Mouse (Mus musculus) G1E (cell line): ENCODE data around the gene Tssc4. TPM values are rescaled to one million over a fixed set of nuclear protein-coding genes. Genes with fewer than 3 reads are reported as not detected.

Source experiments
- ATAC-seq: 2 replicates; pipeline ENCODE4 v1.8.0; 2016; ENCODE audit warnings: mild to moderate bottlenecking; ENCODE audit not compliant: insufficient number of reproducible peaks, poor library complexity, low FRiP score, severe bottlenecking; ENCODE audit errors: extremely low read depth
- DNase-seq: peaks from one replicate; pipeline ENCODE4 v3.0.0; 2012; ENCODE audit warnings: low spot score
- H3K27me3 ChIP-seq: 2 replicates; pipeline ENCODE4 v1.6.1; 2012; ENCODE audit warnings: mild to moderate bottlenecking, low read length, inconsistent platforms; ENCODE audit not compliant: insufficient read depth
- H3K36me3 ChIP-seq: replicated peaks from 2 replicates; pipeline ENCODE3; 2012; ENCODE audit warnings: mild to moderate bottlenecking, inconsistent platforms
- H3K4me1 ChIP-seq: 2 replicates; pipeline ENCODE4 v1.6.1; 2012; ENCODE audit warnings: low read depth, low read length, inconsistent platforms, mixed read lengths; ENCODE audit not compliant: insufficient read depth
- H3K4me3 ChIP-seq: 2 replicates; pipeline ENCODE4 v1.5.1; 2012; ENCODE audit warnings: low read depth, mild to moderate bottlenecking, inconsistent platforms, low read length, moderate library complexity, mixed read lengths
- H3K9me3 ChIP-seq: replicated peaks from 2 replicates; pipeline ENCODE4 v1.6.1; 2012; ENCODE audit warnings: inconsistent platforms
- CTCF ChIP-seq: IDR thresholded peaks from 2 replicates; pipeline ENCODE4 v1.5.1; 2012; ENCODE audit warnings: low read depth, low read length, inconsistent platforms, mixed read lengths
- GATA1 ChIP-seq: IDR thresholded peaks from 2 replicates; pipeline ENCODE4 v1.6.1; 2012; ENCODE audit warnings: borderline replicate concordance, low read length, inconsistent platforms, mixed read lengths
- GATA2 ChIP-seq: IDR thresholded peaks from 2 replicates; pipeline ENCODE4 v1.6.1; 2012; ENCODE audit warnings: low read depth, low read length, inconsistent platforms, borderline replicate concordance
- POLR2AphosphoS5 ChIP-seq: IDR thresholded peaks from 2 replicates; pipeline ENCODE4 v1.6.1; 2012; ENCODE audit warnings: low read depth, low read length, inconsistent platforms; ENCODE audit not compliant: insufficient replicate concordance
- TAL1 ChIP-seq: conservative IDR thresholded peaks from 2 replicates; pipeline ENCODE4 v1.6.1; 2012; ENCODE audit warnings: low read depth, low read length, inconsistent platforms, mixed read lengths
- polyA plus RNA-seq: library from polyadenylated mRNA; stranded (reverse); fragments of >175 nt; gene quantifications from 2 replicates; pipeline ENCODE4 v1.2.3, GENCODE M21; 2012
- total RNA-seq, 2 experiments: library from RNA; stranded (forward) in 1 of 2; stranded (reverse) in 1 of 2; fragments of 200-1000 nt in 1 of 2; fragments of >200 nt in 1 of 2; fragmentation: Nextera tagmentation in 1 of 2; gene quantifications; 2 replicates each; pipeline ENCODE4 v1.2.3; 2014 to 2017

Gene Tssc4
- total and polyA plus RNA-seq, 3 experiments: 18.8 to 207 (median 25.0) TPM

- Histone ChIP-seq H3K4me1 (peaks cover 30% of the 10 kb centered on the region), H3K27me3 (peaks cover 18% of the 10 kb centered on the region), H3K4me3 (no peak overlapping the region), H3K9me3 (peaks cover 4% of the 10 kb centered on the region; the same call in 1 of the 2 replicates), H3K36me3 (no peaks in the 10 kb centered on the region)
- TF ChIP-seq CTCF (no peak), GATA1 (no peak), POLR2AphosphoS5 (no peak), TAL1 (no peak), GATA2 (no peak)
- ATAC-seq (no peak), DNase-seq (no peak)
Observed at GRCm38 (mm10) chr7:143042897-143043300, 26.1 kb upstream of the Tssc4 start.

DNA sequence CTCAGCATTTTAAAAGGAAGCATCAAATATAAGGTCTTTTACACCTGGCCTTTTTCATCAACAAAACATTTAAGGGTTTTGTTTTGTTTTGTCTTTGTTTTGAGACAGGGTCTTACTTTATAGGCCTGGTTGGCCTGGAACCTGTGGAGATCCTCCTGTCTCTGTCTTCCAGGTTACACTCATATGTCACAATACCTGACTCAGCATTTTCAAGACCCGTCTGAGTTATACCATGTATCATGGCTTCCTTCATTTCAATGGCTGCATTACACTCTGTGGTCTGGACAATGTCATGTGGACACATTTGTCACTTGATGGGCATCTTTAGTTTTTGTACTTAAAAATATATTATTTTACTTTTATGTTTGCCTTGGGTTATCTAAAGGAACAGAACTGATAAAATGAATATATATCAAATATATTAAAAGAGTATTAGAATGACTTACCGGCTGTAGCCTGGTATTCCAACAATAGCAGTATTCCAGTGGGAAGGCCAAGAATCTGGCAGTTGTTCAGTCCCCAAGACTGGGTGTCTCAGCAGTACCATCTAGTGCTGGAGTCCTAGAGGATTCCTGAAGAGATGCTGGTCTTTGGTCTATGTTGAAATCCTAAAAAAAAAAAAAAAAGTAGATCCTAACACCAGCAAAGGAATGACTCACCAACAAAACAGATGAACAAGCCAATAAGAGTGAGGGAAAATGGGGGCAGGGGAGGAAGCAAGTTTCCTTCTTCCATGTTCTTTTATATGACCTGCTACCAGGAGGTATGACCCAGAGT, 24.8 kb upstream of the Tssc4 start:
- Histone ChIP-seq H3K9me3 (peaks cover 4% of the 10 kb centered on the region; the same call in 1 of the 2 replicates), H3K4me3 (no peak overlapping the region), H3K4me1 (peaks cover 17% of the 10 kb centered on the region), H3K27me3 (peaks cover 18% of the 10 kb centered on the region), H3K36me3 (no peaks in the 10 kb centered on the region)
- no peak for ATAC-seq
- TF ChIP-seq TAL1 (no peak), POLR2AphosphoS5 (no peak)
- DNase-seq: no peak

GRCm38 (mm10) chr7:143044826-143045206, 24.2 kb upstream of the Tssc4 start:
- TF ChIP-seq CTCF (no peak), TAL1 (no peak), GATA1 (no peak), GATA2 (no peak), POLR2AphosphoS5 (no peak)
- no peaks in the 10 kb centered on the region for H3K36me3 ChIP-seq
- no peak overlapping the region for H3K4me3 ChIP-seq
- DNase-seq (no peak), ATAC-seq (no peak)
- peaks cover 17% of the 10 kb centered on the region for H3K4me1 ChIP-seq
- peaks cover 4% of the 10 kb centered on the region; the same call in 1 of the 2 replicates for H3K9me3 ChIP-seq
- H3K27me3 ChIP-seq: peaks cover 18% of the 10 kb centered on the region

DNA sequence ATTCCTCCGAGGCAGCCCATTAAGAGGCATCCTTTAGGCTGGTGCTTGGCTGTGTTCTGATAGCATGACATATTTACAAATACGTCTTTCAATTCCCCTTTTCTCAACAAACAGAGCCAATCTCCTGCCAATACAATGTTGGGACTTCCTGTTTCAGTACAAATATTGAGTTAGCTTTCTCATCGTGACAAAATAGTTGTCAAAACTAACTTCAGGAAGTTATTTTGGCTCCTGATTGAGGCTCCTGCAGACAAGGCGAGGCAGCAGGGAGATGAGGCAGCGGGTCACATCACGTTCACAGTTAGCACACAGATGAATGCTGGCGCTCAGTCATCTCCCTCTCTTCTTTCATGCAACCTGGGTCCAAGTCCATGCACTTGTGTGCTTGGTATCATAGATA, 22.7 kb upstream of the Tssc4 start:
- ATAC-seq: no peak
- Histone ChIP-seq H3K36me3 (no peaks in the 10 kb centered on the region), H3K4me3 (no peak overlapping the region), H3K9me3 (peaks cover 4% of the 10 kb centered on the region; the same call in 1 of the 2 replicates), H3K4me1 (peaks cover 16% of the 10 kb centered on the region), H3K27me3 (peaks cover 14% of the 10 kb centered on the region)
- no peak for DNase-seq
- TF ChIP-seq GATA2: no peak

GRCm38 (mm10) chr7:143049331-143049730, 19.7 kb upstream of the Tssc4 start:
- no peak overlapping the region for H3K4me3 ChIP-seq
- ATAC-seq (no peak), DNase-seq (no peak)
- H3K27me3 ChIP-seq: peaks cover 5% of the 10 kb centered on the region; the same call in 1 of the 2 replicates
- TF ChIP-seq POLR2AphosphoS5: no peak
- no peak for TF ChIP-seq TAL1
- no peak for TF ChIP-seq GATA1
- no peak for TF ChIP-seq CTCF
- no peak for TF ChIP-seq GATA2
- peaks cover 7% of the 10 kb centered on the region for H3K9me3 ChIP-seq
- peaks cover 5% of the 10 kb centered on the region for H3K36me3 ChIP-seq
- H3K4me1 ChIP-seq: peaks cover 26% of the 10 kb centered on the region

GRCm38 (mm10) chr7:143049841-143050816, 18.9 kb upstream of the Tssc4 start:
- DNase-seq (no peak), ATAC-seq (no peak)
- no peak for TF ChIP-seq POLR2AphosphoS5
- no peak for TF ChIP-seq CTCF
- no peak for TF ChIP-seq GATA2
- no peak for TF ChIP-seq TAL1
- no peak for TF ChIP-seq GATA1
- H3K4me1 ChIP-seq: peaks cover 34% of the 10 kb centered on the region
- H3K9me3 ChIP-seq: peaks cover 2% of the 10 kb centered on the region; the same call in 1 of the 2 replicates
- no peak overlapping the region for H3K4me3 ChIP-seq
- H3K36me3 ChIP-seq: peaks cover 9% of the 10 kb centered on the region
- H3K27me3 ChIP-seq: peaks cover 5% of the 10 kb centered on the region; the same call in 1 of the 2 replicates
